Mouse (Mus musculus) limb, embryonic 13.5 days (tissue): ENCODE data around the gene Hspa12b. TPM values are rescaled to one million over a fixed set of nuclear protein-coding genes. Genes with fewer than 3 reads are reported as not detected.

Experiments used
- ATAC-seq: fragments of 200-750 bp; cut with Nextera tagmentation; 2 replicates; pipeline ENCODE4 v1.8.0; 2017; ENCODE audit warnings: low read depth, moderate number of reproducible peaks, moderate TSS enrichment; ENCODE audit not compliant: low FRiP score
- H3K27ac ChIP-seq: fragments of 300-500 bp; sonication (generic); 2 replicates; pipeline ENCODE4 v1.5.1; 2015; ENCODE audit warnings: inconsistent platforms, mild to moderate bottlenecking, moderate library complexity
- H3K27me3 ChIP-seq: fragments of 300-500 bp; sonication (generic); 2 replicates; pipeline ENCODE4 v1.6.1; 2015; ENCODE audit warnings: mild to moderate bottlenecking, inconsistent platforms
- H3K36me3 ChIP-seq: fragments of 300-500 bp; sonication (generic); 2 replicates; pipeline ENCODE4 v1.6.1; 2015; ENCODE audit warnings: inconsistent platforms, mild to moderate bottlenecking, moderate library complexity
- H3K4me1 ChIP-seq: fragments of 300-500 bp; sonication (generic); 2 replicates; pipeline ENCODE4 v1.6.1; 2015; ENCODE audit warnings: inconsistent platforms
- H3K4me2 ChIP-seq: fragments of 300-500 bp; sonication (generic); replicated peaks from 2 replicates; pipeline ENCODE4 v1.6.1; 2015; ENCODE audit warnings: inconsistent platforms, mild to moderate bottlenecking, moderate library complexity
- H3K4me3 ChIP-seq: fragments of 300-500 bp; sonication (generic); 2 replicates; pipeline ENCODE4 v1.5.1; 2015; ENCODE audit warnings: moderate library complexity, mild to moderate bottlenecking, inconsistent platforms
- H3K9ac ChIP-seq: fragments of 300-500 bp; sonication (generic); 2 replicates; pipeline ENCODE4 v1.6.1; 2015; ENCODE audit warnings: mild to moderate bottlenecking, inconsistent platforms
- H3K9me3 ChIP-seq: fragments of 300-500 bp; sonication (generic); 2 replicates; pipeline ENCODE4 v1.6.1; 2016; ENCODE audit warnings: inconsistent platforms
- WGBS: fragments of 180-500 bp; shearing (Covaris S2); methylation state at CpG from one replicate; pipeline ENCODE4 v1.1.7; 2015; 5-methylcytosine and 5-hydroxymethylcytosine counted together
- polyA plus RNA-seq: library from polyadenylated mRNA; unstranded; fragments of >200 nt; fragmentation: Nextera tagmentation; extraction: Ambion mirVana; gene quantifications from 2 replicates; pipeline ENCODE4 v1.2.1, GENCODE M21; 2015

Hspa12b gene
- polyA plus RNA-seq = 22.0 and 22.9 TPM in 2 replicates

DNA sequence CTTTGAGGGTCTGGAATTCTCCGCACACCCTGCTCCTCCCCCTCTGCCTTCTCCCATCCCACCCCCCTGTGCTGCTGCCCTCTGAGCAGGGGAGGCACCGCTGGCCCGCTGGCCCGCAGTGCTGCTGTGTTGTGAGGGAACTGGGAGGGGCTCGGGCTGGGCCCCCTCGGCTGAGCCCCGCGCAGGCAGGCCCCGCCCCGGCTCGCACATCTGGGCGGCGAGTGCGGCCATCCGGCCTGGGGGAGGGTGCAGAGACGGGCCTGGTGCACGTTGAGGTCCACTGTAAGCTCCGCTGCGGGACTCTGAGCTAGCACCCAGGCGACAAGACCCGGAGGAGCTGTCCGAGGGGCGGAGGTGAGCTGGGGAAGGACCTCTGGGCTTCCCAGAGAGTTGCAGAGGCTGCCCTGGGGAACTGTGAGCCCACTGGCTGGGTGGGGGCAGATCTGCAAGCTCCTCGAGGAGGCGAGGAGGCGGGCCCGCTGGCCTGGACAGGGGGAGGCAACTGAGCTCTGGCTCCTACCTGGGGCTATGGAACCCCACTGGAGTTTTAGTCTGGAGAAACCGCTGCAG lies at the start of gene Hspa12b:
TSS of gene Hspa12b (plus strand) at position 120 of the 570 bp plus-strand sequence.
- ATAC-seq = peak; percentile 96
- H3K9me3 ChIP-seq = no peaks in the 10 kb centered on the region
- peaks cover 10% of the 10 kb centered on the region for H3K36me3 ChIP-seq
- peak within 1 kb of the TSS; percentile 94 for H3K27ac ChIP-seq
- H3K4me3 ChIP-seq = peak within 1 kb of the TSS; percentile 81
- no peaks in the 10 kb centered on the region for H3K27me3 ChIP-seq
- peak within 1 kb of the TSS; percentile 81 for H3K4me2 ChIP-seq
- under 1% methylated on average over 28 of the region's 28 CpGs for whole genome bisulfite sequencing
- H3K9ac ChIP-seq = peak within 1 kb of the TSS; percentile 93
- H3K4me1 ChIP-seq = peaks cover 36% of the 10 kb centered on the region

- no peak overlapping the region for H3K9ac ChIP-seq
- H3K9me3 ChIP-seq = no peaks in the 10 kb centered on the region
- 80% methylated on average over 5 of the region's 5 CpGs for WGBS
- H3K36me3 ChIP-seq = no peaks in the 10 kb centered on the region
- ATAC-seq = no peak
- H3K27me3 ChIP-seq = peaks cover 3% of the 10 kb centered on the region; the same call in 1 of the 2 replicates
- no peaks in the 10 kb centered on the region for H3K4me1 ChIP-seq
- no peak overlapping the region for H3K4me2 ChIP-seq
- H3K27ac ChIP-seq = no peak overlapping the region
- no peak overlapping the region for H3K4me3 ChIP-seq
Measured at GRCm38 (mm10) chr2:131080507-131080906, 46.6 kb upstream of the Hspa12b start.

DNA sequence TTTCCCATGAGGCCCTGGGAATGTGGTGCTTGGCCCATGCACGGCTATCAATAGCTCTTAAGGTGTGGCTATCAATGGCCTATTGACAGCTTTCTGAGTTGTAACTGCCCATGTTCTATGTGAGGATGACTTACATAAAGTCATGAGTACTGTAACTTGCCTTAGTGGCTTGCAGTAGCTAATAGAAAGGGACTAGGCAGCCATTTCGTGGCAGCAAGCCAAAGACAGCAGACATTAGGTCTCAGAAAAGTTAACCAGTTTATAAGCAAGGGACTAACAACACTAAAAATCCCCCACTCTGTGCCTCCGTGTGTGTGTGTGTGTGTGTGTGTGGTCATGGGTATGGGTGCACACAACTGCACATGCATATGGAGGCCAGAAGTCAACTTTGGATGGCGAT lies 42.9 kb upstream of the Hspa12b start:
- Histone ChIP-seq H3K27me3 (peaks cover 3% of the 10 kb centered on the region; the same call in 1 of the 2 replicates), H3K27ac (no peak overlapping the region), H3K4me2 (no peak overlapping the region), H3K36me3 (no peaks in the 10 kb centered on the region), H3K9me3 (no peaks in the 10 kb centered on the region), H3K4me3 (no peak overlapping the region), H3K4me1 (no peaks in the 10 kb centered on the region), H3K9ac (no peak overlapping the region)
- no peak for ATAC-seq
- 84% methylated on average over 4 of the region's 4 CpGs for WGBS

DNA sequence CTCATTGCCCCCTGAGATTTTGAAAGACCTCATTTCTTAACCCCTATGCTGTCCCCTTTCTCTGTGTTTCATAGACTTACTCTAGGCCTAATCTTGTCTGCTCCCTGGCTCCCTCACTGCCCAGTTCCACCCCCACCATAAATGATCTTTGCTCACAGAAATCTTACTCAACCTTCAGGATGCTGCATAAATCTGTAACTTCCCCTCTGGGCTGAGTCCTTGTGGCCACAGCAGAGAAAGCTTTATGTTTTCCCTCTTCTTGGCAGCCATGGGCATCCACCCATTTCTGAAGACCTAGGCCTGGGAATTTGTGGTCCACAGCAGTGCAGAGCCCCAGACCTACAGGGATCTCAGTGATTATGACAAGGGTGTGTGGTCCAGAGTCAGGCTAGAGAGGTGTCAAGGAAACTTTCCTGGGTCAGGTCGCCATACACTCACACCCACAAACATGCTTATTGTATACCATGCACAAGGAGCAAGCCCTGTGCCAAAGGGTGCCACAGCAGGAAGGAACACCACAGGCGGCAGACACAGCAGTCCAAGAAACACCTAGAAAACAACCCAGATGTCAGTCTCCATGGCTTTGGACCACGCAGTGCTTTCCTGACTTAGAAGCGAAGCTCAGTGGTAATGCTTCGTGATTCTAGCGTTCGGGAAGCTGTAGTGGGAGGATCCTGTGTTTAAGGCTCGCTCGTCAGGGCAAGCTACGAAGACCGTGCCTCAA lies 40.3 kb upstream of the Hspa12b start, which contains the start of gene Siglec1:
TSS of gene Siglec1 (minus strand) at position 99 of the 724 bp plus-strand sequence.
- no peaks in the 10 kb centered on the region for H3K4me1 ChIP-seq
- H3K27me3 ChIP-seq = no peaks in the 10 kb centered on the region
- 80% methylated on average over 11 of the region's 11 CpGs for WGBS
- no peak within 1 kb of the TSS for H3K4me3 ChIP-seq
- H3K36me3 ChIP-seq = no peaks in the 10 kb centered on the region
- no peak within 1 kb of the TSS for H3K9ac ChIP-seq
- H3K9me3 ChIP-seq = no peaks in the 10 kb centered on the region
- H3K27ac ChIP-seq = no peak within 1 kb of the TSS
- H3K4me2 ChIP-seq = no peak within 1 kb of the TSS
- ATAC-seq = no peak

GRCm38 (mm10) chr2:131088581-131088980 lies 38.5 kb upstream of the Hspa12b start:
- Histone ChIP-seq H3K9me3 (no peaks in the 10 kb centered on the region), H3K27me3 (no peaks in the 10 kb centered on the region), H3K4me1 (no peaks in the 10 kb centered on the region), H3K27ac (no peak overlapping the region), H3K36me3 (no peaks in the 10 kb centered on the region), H3K4me2 (no peak overlapping the region), H3K9ac (no peak overlapping the region), H3K4me3 (no peak overlapping the region)
- WGBS = 77% methylated on average over 4 of the region's 4 CpGs
- ATAC-seq = no peak

GRCm38 (mm10) chr2:131089634-131090033 lies 37.4 kb upstream of the Hspa12b start:
- WGBS = 88% methylated on average over 1 of the region's 1 CpGs
- Histone ChIP-seq H3K36me3 (no peaks in the 10 kb centered on the region), H3K4me3 (no peak overlapping the region), H3K27me3 (no peaks in the 10 kb centered on the region), H3K9ac (no peak overlapping the region), H3K27ac (no peak overlapping the region), H3K4me1 (no peaks in the 10 kb centered on the region), H3K4me2 (no peak overlapping the region), H3K9me3 (no peaks in the 10 kb centered on the region)
- no peak for ATAC-seq

GRCm38 (mm10) chr2:131090852-131091251 lies 36.2 kb upstream of the Hspa12b start:
- no peak overlapping the region for H3K27ac ChIP-seq
- 64% methylated on average over 3 of the region's 3 CpGs for WGBS
- H3K9ac ChIP-seq = no peak overlapping the region
- H3K27me3 ChIP-seq = no peaks in the 10 kb centered on the region
- H3K36me3 ChIP-seq = no peaks in the 10 kb centered on the region
- no peak overlapping the region for H3K4me2 ChIP-seq
- ATAC-seq = no peak
- H3K4me1 ChIP-seq = no peaks in the 10 kb centered on the region
- H3K4me3 ChIP-seq = no peak overlapping the region
- H3K9me3 ChIP-seq = no peaks in the 10 kb centered on the region

DNA sequence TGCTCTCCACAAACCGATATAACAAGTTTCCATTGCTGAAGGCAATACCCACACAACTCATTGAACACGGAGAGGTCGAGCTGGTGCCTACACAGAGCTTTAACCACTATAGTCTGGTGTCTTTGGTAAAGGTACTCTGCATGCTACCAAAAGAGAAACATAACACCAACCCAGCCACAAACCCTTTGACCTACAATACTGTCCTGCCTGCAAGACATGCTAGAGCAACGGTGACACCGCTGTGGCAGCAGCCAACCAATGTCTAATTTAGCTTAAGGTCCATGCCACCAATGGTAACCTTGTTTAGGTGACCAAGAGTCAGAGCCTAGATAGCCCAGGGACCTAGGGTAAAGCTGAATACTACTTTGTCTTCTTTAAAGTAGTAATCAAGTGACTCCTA lies 33.5 kb upstream of the Hspa12b start:
- 87% methylated on average over 5 of the region's 5 CpGs for WGBS
- no peaks in the 10 kb centered on the region for H3K9me3 ChIP-seq

GRCm38 (mm10) chr2:131094823-131095222 lies 32.3 kb upstream of the Hspa12b start:
- H3K4me3 ChIP-seq = no peak overlapping the region
- H3K27ac ChIP-seq = no peak overlapping the region
- H3K4me2 ChIP-seq = no peak overlapping the region
- no peaks in the 10 kb centered on the region for H3K36me3 ChIP-seq
- H3K4me1 ChIP-seq = peaks cover 8% of the 10 kb centered on the region
- H3K27me3 ChIP-seq = no peaks in the 10 kb centered on the region
- ATAC-seq = peak; percentile 24; the same call in 1 of the 2 replicates
- no peaks in the 10 kb centered on the region for H3K9me3 ChIP-seq
- no peak overlapping the region for H3K9ac ChIP-seq
- 4% methylated on average over 1 of the region's 1 CpGs for WGBS

More for the DNA sequence above, 33.5 kb upstream of the Hspa12b start:
- H3K36me3 ChIP-seq = no peaks in the 10 kb centered on the region
- H3K4me1 ChIP-seq = peaks cover 8% of the 10 kb centered on the region
- no peak for ATAC-seq
- H3K4me3 ChIP-seq = no peak overlapping the region
- no peak overlapping the region for H3K27ac ChIP-seq
- no peak overlapping the region for H3K4me2 ChIP-seq
- H3K9ac ChIP-seq = no peak overlapping the region
- H3K27me3 ChIP-seq = no peaks in the 10 kb centered on the region

- no peak overlapping the region for H3K4me3 ChIP-seq
- 10% methylated on average over 9 of the region's 9 CpGs for WGBS
- H3K4me2 ChIP-seq = peak overlapping the region; percentile 51
- H3K9me3 ChIP-seq = no peaks in the 10 kb centered on the region
- H3K36me3 ChIP-seq = no peaks in the 10 kb centered on the region
- peaks cover 8% of the 10 kb centered on the region for H3K4me1 ChIP-seq
- no peaks in the 10 kb centered on the region for H3K27me3 ChIP-seq
- H3K27ac ChIP-seq = peak overlapping the region; percentile 67
- peak; percentile 73 for ATAC-seq
- 0 out of 2 replicates have a peak overlapping the region, but pooled peaks have one; percentile 8 for H3K9ac ChIP-seq
Measured at GRCm38 (mm10) chr2:131096101-131096795, 30.8 kb upstream of the Hspa12b start.

DNA sequence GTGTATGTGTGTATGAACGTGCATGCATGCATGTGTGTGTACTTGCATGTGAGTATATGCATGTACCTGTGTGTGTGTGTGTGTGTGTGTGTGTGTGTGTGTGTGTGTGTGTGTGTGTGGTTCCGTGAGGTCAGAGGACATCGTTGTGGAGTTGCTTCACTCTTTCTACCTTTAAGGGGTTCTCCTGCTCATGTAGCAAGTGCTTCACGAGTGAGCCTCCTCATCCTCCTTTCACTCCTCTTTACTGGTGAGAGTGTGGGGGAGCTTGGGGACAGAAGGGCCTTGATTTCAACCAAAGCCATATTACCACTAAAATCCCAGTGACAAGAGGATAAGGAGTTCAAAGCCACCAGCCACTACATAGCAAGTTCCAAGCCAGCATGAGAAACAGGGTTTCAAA lies 30.0 kb upstream of the Hspa12b start:
- ATAC-seq = no peak
- Histone ChIP-seq H3K27ac (peak overlapping the region; percentile 67; the same call in 1 of the 2 replicates), H3K4me3 (no peak overlapping the region), H3K4me2 (no peak overlapping the region), H3K9ac (no peak overlapping the region), H3K9me3 (no peaks in the 10 kb centered on the region), H3K4me1 (peaks cover 8% of the 10 kb centered on the region), H3K27me3 (no peaks in the 10 kb centered on the region), H3K36me3 (no peaks in the 10 kb centered on the region)
- 88% methylated on average over 4 of the region's 4 CpGs for WGBS

GRCm38 (mm10) chr2:131101530-131101929 lies 25.6 kb upstream of the Hspa12b start:
- Histone ChIP-seq H3K4me2 (no peak overlapping the region), H3K9ac (no peak overlapping the region), H3K4me1 (peaks cover 2% of the 10 kb centered on the region), H3K4me3 (no peak overlapping the region), H3K27me3 (no peaks in the 10 kb centered on the region), H3K36me3 (no peaks in the 10 kb centered on the region), H3K9me3 (no peaks in the 10 kb centered on the region), H3K27ac (no peak overlapping the region)
- WGBS = 48% methylated on average over 3 of the region's 3 CpGs
- no peak for ATAC-seq
